Mouse (Mus musculus) midbrain, embryonic 15.5 days (tissue): ENCODE results near the gene Art5. TPM values are rescaled to one million over a fixed set of nuclear protein-coding genes. Genes with fewer than 3 reads are reported as not detected.

Experiments
- ATAC-seq: fragments of 200-750 bp; cut with Nextera tagmentation; replicated peaks from 2 replicates; pipeline ENCODE4 v1.8.0; 2017; ENCODE audit warnings: moderate TSS enrichment
- H3K27ac ChIP-seq: fragments of 300-500 bp; sonication (generic); 2 replicates; pipeline ENCODE4 v1.5.1; 2015; ENCODE audit warnings: mild to moderate bottlenecking, inconsistent platforms
- H3K27me3 ChIP-seq: fragments of 300-500 bp; sonication (generic); replicated peaks from 2 replicates; pipeline ENCODE4 v1.6.1; 2015; ENCODE audit warnings: inconsistent platforms
- H3K36me3 ChIP-seq: fragments of 300-500 bp; sonication (generic); replicated peaks from 2 replicates; pipeline ENCODE4 v1.6.1; 2015; ENCODE audit warnings: inconsistent platforms
- H3K4me1 ChIP-seq: fragments of 300-500 bp; sonication (generic); 2 replicates; pipeline ENCODE4 v1.6.1; 2015; ENCODE audit warnings: inconsistent platforms
- H3K4me2 ChIP-seq: fragments of 300-500 bp; sonication (generic); 2 replicates; pipeline ENCODE4 v1.6.1; 2015; ENCODE audit warnings: inconsistent platforms, mild to moderate bottlenecking, moderate library complexity
- H3K4me3 ChIP-seq: fragments of 300-500 bp; sonication (generic); 2 replicates; pipeline ENCODE4 v1.5.1; 2015; ENCODE audit warnings: mild to moderate bottlenecking, inconsistent platforms
- H3K9ac ChIP-seq: fragments of 300-500 bp; sonication (generic); 2 replicates; pipeline ENCODE4 v1.6.1; 2015; ENCODE audit warnings: mild to moderate bottlenecking, inconsistent platforms
- H3K9me3 ChIP-seq: fragments of 300-500 bp; sonication (generic); 2 replicates; pipeline ENCODE4 v1.6.1; 2016; ENCODE audit warnings: inconsistent platforms
- WGBS: fragments of 180-500 bp; shearing (Covaris S2); methylation state at CpG from one replicate; pipeline ENCODE4 v1.1.7; 2015; ENCODE audit warnings: mixed read lengths; 5-methylcytosine and 5-hydroxymethylcytosine counted together
- polyA plus RNA-seq: library from polyadenylated mRNA; unstranded; fragments of >200 nt; fragmentation: Nextera tagmentation; extraction: Ambion mirVana; gene quantifications from 2 replicates; pipeline ENCODE4 v1.2.1, GENCODE M21; 2015

The Art5 gene
- polyA plus RNA-seq = 0.34 and 0.65 TPM in 2 replicates

DNA sequence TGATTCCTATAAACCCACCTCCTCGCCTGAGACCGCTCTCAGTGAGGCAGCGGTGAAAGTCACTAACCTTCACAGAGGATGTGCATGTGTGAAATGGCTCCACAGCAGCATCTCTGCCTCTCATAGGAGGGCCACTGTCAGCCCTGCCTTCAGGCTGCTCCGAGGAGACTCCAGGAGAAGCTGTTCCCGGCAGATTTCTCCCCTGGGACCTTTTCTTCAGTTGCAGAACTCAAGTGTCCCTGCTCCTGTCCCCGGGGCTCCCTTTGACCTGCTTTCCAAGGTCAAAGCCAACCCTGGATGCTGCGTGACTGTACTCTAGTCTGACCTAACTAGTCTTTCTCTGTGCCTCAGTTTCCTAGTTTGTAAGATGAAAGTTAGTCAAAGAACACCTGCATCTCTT lies at the start of gene Art5:
Gene Art5, minus strand, starts transcription at position 319 of the 400 bp plus-strand sequence.
- Histone ChIP-seq H3K4me2 (no peak within 1 kb of the TSS), H3K4me3 (no peak within 1 kb of the TSS), H3K9ac (no peak within 1 kb of the TSS), H3K9me3 (no peaks in the 10 kb centered on the region), H3K27me3 (no peaks in the 10 kb centered on the region), H3K36me3 (no peaks in the 10 kb centered on the region), H3K4me1 (peaks cover 7% of the 10 kb centered on the region; the same call in 1 of the 2 replicates), H3K27ac (no peak within 1 kb of the TSS)
- WGBS = 81% methylated on average over 7 of the region's 7 CpGs
- no peak for ATAC-seq

DNA sequence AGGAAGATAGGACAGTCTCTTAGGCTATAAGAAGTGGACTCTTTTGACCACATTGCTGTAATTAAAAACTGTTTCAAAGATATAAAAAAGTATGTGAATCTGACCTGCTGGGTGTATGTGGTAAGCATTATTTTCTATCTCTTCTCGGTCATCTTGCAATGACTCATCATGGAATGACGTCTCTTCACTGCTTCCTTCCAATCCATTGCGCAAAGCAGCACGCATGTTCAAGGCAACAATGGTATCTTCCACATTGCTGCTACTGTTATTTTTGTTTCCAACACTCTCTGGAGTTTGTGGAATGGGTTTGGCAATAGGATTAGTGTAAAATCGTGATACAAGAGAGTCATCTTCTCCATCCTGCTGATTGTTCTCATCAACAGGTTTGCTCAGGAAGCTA lies 44.4 kb upstream of the Art5 start:
- H3K4me1 ChIP-seq = no peaks in the 10 kb centered on the region
- H3K36me3 ChIP-seq = peaks cover 29% of the 10 kb centered on the region; the same call in 1 of the 2 replicates
- no peak overlapping the region for H3K9ac ChIP-seq
- H3K27me3 ChIP-seq = no peaks in the 10 kb centered on the region
- ATAC-seq = no peak
- H3K27ac ChIP-seq = no peak overlapping the region
- no peak overlapping the region for H3K4me3 ChIP-seq
- no peaks in the 10 kb centered on the region for H3K9me3 ChIP-seq
- H3K4me2 ChIP-seq = no peak overlapping the region
- 93% methylated on average over 5 of the region's 5 CpGs for WGBS

DNA sequence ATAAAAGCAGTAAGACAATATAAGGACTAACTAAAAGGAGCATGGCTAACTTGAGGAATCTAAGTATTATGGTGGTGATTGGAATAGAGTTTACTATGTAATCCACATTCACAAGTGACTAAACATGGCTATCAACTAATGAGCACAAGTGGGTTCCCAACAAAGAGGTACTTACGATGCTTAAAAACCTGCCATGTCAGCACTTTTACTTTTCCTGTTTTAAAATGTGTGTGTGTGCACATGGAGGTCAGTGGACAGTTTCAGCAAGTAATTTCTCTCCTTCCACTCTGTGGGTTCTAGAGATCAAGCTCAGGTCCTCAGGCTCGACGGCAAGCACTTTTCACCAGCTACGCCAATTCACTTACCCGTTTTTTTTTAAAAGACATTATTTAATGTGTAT lies 28.6 kb upstream of the Art5 start:
- H3K4me2 ChIP-seq = no peak overlapping the region
- H3K36me3 ChIP-seq = peaks cover 44% of the 10 kb centered on the region
- no peaks in the 10 kb centered on the region for H3K9me3 ChIP-seq
- WGBS = 96% methylated on average over 5 of the region's 5 CpGs
- no peaks in the 10 kb centered on the region for H3K4me1 ChIP-seq
- ATAC-seq = no peak
- H3K27ac ChIP-seq = no peak overlapping the region
- H3K27me3 ChIP-seq = no peaks in the 10 kb centered on the region
- H3K4me3 ChIP-seq = no peak overlapping the region
- H3K9ac ChIP-seq = no peak overlapping the region

DNA sequence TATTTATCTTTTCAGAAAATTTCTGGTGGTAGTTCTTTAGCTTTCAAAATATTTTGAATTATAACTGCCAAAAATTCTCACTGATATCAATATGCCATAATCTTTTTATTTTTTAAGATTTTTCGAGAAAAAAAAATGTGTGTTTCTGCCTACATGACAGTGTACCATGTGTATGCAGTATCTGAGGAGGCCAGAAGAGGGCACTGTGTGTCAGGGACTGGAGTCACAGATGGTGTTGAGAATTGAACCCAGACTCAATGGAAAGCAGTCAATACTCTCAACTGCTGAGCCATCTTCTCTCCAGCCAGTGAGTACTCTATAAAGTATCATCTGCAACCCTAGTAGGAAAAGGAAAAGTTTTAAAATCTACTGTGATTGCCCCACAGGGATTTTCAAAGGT lies 28.2 kb upstream of the Art5 start:
- WGBS = 96% methylated on average over 1 of the region's 1 CpGs
- H3K4me3 ChIP-seq = no peak overlapping the region
- H3K4me2 ChIP-seq = no peak overlapping the region
- no peak overlapping the region for H3K9ac ChIP-seq
- H3K36me3 ChIP-seq = peaks cover 49% of the 10 kb centered on the region
- no peaks in the 10 kb centered on the region for H3K4me1 ChIP-seq
- H3K9me3 ChIP-seq = no peaks in the 10 kb centered on the region
- H3K27ac ChIP-seq = no peak overlapping the region
- no peak for ATAC-seq
- H3K27me3 ChIP-seq = no peaks in the 10 kb centered on the region

DNA sequence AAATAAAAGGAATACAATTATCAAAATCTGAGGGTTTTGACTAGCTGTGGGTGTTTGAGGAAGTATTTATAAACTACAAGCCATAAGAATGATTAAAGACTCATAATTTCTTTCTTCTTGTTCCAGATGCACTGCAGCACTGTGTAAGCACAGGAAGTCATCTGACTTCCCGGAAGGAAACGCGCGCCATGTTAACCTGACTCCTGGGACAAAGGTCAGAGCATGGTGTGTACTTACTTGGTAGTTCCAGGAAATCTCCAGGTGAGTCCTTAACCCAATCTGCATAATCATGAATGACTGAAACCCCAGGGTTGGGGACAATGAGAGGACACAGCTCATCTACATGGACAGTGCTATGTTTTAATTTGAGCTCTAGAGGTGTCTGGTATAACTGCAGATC lies 23.1 kb upstream of the Art5 start:
- no peaks in the 10 kb centered on the region for H3K27me3 ChIP-seq
- no peak overlapping the region for H3K4me2 ChIP-seq
- no peaks in the 10 kb centered on the region for H3K9me3 ChIP-seq
- no peak overlapping the region for H3K27ac ChIP-seq
- 98% methylated on average over 4 of the region's 4 CpGs for WGBS
- no peak overlapping the region for H3K9ac ChIP-seq
- H3K4me3 ChIP-seq = no peak overlapping the region
- H3K36me3 ChIP-seq = peaks cover 54% of the 10 kb centered on the region
- H3K4me1 ChIP-seq = no peaks in the 10 kb centered on the region
- no peak for ATAC-seq

DNA sequence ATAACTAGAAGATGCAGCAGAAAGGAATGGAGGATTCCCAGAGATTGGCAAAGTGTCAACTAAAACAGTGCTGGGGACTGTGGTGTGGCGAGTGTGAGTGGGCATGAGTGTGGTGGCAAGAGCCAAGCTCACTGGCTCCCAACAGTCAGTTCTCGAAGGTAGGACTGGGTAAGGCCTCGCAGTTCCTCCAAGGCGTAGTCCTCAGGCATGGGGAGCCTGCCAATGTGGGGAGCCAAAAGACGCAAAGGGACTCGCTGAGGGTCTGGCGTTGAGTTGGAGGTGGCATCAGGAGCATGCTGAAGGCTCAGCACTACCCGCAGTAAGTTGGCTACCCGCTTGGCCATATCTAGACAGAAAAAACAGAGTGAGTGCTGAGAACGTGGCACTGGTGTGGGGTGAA lies 11.0 kb upstream of the Art5 start:
- Histone ChIP-seq H3K9me3 (no peaks in the 10 kb centered on the region), H3K27ac (no peak overlapping the region), H3K9ac (no peak overlapping the region), H3K36me3 (peaks cover 61% of the 10 kb centered on the region), H3K27me3 (no peaks in the 10 kb centered on the region), H3K4me1 (no peaks in the 10 kb centered on the region), H3K4me2 (no peak overlapping the region), H3K4me3 (no peak overlapping the region)
- no peak for ATAC-seq
- WGBS = 98% methylated on average over 10 of the region's 10 CpGs

DNA sequence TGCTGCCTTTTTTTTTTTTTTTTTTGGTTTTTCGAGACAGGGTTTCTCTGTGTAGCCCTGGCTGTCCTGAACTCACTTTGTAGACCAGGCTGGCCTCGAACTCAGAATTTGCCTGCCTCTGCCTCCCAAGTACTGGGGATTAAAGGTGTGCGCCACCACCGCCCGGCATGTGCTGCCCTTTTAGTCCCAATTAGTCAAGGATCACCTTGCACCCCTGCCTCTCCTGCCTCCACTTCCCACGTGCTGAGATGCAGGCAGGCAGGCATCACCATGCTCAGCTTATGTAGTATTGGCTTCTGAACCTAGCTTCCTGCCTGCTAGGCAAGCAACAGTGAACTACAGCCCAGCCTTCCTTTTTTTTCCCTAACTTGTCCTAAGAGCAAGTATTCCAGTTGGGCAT lies 8.1 kb upstream of the Art5 start:
- H3K4me3 ChIP-seq = no peak overlapping the region
- no peaks in the 10 kb centered on the region for H3K4me1 ChIP-seq
- H3K36me3 ChIP-seq = peaks cover 39% of the 10 kb centered on the region
- H3K4me2 ChIP-seq = no peak overlapping the region
- 73% methylated on average over 6 of the region's 6 CpGs for WGBS
- no peaks in the 10 kb centered on the region for H3K9me3 ChIP-seq
- H3K27ac ChIP-seq = no peak overlapping the region
- no peak overlapping the region for H3K9ac ChIP-seq
- H3K27me3 ChIP-seq = no peaks in the 10 kb centered on the region
- ATAC-seq = no peak

DNA sequence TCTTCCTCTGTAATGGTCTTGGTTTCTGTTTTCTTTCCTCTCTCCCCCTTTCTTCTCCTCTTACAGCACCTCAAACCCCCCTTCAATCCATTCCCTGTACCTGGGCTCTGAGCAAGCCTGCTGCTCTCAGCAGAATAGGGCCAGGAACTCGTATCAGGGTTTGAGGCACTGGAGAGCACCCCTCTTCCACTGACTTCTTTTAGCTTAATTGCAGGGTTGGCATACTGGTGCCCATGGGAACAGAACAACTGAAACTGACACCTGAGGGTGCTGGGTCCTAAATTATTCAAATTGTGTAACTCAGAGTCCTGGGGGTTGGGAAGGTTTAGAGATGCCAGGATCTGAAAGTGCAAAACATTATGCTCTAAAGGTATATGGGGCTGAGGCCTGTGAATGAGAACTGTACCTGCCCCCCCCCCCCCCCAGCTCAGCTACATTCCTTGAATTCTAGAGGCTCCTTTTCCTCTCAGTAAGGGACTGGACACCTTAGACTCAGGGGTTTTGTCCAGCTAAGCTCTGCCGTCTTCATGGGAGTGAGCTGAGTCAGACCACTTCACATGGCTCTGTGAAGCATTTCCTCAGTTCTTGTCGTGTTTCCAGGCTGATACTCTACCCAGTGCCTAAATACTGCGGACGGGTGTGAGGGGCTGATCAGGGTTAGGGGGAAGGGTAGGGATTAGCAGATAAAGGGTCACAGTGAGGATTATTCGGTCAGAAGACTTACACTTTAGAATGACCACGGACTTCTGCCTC lies 7.5 kb upstream of the Art5 start, which contains the start of gene Chrna10:
Gene Chrna10, minus strand, starts transcription at position 250 of the 753 bp plus-strand sequence.
- H3K4me1 ChIP-seq = no peaks in the 10 kb centered on the region
- H3K4me3 ChIP-seq = no peak within 1 kb of the TSS
- 43% methylated on average over 7 of the region's 7 CpGs for WGBS
- H3K9me3 ChIP-seq = no peaks in the 10 kb centered on the region
- no peaks in the 10 kb centered on the region for H3K27me3 ChIP-seq
- H3K27ac ChIP-seq = no peak within 1 kb of the TSS
- peaks cover 33% of the 10 kb centered on the region for H3K36me3 ChIP-seq
- ATAC-seq = peak; percentile 62; the same call in 1 of the 2 replicates
- no peak within 1 kb of the TSS for H3K4me2 ChIP-seq
- H3K9ac ChIP-seq = no peak within 1 kb of the TSS

DNA sequence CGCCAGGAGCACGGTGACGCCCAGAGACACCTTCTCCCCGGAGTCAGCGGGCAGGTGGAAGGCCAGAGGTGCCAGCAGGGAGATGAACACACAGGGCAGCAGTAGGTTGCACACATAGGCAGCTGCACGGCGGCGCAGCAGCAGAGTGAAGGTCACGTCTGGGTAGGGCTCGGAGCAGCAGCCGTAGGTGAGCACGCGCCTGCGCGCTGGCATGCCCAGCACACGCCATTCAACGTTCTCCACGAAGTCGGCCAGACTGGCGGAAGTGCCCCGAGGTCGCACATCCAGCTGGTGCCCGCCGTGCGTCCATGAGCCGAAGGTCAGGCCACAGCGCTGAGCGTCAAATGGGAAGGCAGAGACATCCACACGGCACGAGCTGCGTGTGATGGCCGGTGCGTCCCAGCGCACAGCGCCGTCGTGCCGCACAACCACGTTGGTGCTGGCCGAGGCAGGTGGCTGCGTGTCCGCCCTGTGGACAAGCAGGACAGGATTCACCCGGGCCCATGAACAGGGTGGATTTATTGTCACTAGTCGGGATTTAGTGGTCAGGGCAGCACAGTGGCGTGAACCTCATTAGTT lies 4.0 kb upstream of the Art5 start:
- no peak overlapping the region for H3K27ac ChIP-seq
- no peak overlapping the region for H3K9ac ChIP-seq
- no peak overlapping the region for H3K4me2 ChIP-seq
- ATAC-seq = no peak
- 86% methylated on average over 45 of the region's 45 CpGs for WGBS
- no peaks in the 10 kb centered on the region for H3K4me1 ChIP-seq
- H3K9me3 ChIP-seq = no peaks in the 10 kb centered on the region
- H3K27me3 ChIP-seq = no peaks in the 10 kb centered on the region
- H3K36me3 ChIP-seq = peaks cover 1% of the 10 kb centered on the region; the same call in 1 of the 2 replicates
- no peak overlapping the region for H3K4me3 ChIP-seq

DNA sequence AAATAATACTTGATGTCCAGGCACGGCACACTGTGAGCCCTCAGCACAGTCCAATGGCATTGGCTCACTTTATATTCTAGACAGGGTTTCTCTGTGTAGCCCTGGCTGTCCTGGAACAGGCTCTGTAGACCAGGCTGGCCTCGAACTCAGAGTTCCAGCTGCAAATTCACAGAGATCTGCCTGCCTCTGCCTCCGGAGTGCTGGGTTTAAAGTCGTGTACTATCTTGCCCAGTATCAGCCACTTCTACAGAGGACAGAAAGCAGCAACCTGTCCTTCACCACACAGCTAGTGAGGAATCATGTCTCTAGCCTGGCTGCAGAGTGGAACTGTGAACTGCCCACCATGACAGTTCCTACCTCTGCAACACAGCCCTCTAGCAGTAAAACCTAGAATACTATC lies 457 bp upstream of the Art5 start:
- Histone ChIP-seq H3K9ac (no peak overlapping the region), H3K4me1 (peaks cover 7% of the 10 kb centered on the region; the same call in 1 of the 2 replicates), H3K27ac (no peak overlapping the region), H3K27me3 (no peaks in the 10 kb centered on the region), H3K36me3 (no peaks in the 10 kb centered on the region), H3K9me3 (no peaks in the 10 kb centered on the region), H3K4me2 (no peak overlapping the region), H3K4me3 (no peak overlapping the region)
- no peak for ATAC-seq
- WGBS = 91% methylated on average over 4 of the region's 4 CpGs

DNA sequence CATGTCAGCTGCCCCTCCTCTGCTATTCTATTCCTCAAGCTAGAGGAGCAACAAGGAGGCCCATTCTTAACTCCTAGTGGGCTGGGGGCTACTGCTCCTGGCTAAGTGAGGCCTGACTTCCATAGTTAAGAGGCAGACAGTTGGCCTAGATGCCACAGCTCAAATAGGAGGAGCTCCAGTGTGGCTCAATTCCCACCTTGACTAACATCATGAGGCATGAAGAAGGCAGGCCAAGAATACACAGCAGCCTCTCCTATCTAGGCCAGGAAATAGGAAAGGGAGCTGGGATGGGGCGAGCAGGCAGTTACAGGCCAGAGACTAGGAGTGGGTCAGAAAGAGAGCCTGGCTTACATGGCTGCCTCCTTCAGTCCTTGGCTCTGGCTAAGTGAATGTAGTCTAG lies 1.1 kb downstream of the Art5 start:
- 0 out of 2 replicates have a peak, but pooled peaks have one; percentile 19 for ATAC-seq
- H3K4me1 ChIP-seq = peaks cover 7% of the 10 kb centered on the region; the same call in 1 of the 2 replicates
- no peak overlapping the region for H3K4me2 ChIP-seq

DNA sequence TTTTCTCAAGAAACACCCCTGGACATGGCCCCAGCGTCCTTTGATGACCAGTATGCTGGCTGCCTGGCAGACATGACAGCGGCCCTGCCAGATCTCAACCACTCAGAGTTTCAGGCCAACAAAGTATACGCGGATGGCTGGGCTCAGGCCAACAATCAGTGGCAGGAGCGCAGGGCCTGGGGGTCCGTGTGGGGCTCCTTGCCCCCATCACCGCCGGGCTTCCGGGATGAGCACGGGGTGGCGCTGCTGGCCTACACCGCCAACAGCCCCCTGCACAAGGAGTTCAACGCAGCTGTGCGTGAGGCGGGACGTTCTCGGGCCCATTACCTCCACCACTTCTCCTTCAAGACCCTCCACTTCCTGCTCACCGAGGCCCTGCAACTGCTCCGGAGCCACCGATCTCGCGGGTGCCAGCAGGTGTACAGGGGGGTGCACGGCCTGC lies 2.6 kb downstream of the Art5 start:
- peak; percentile 51 for ATAC-seq
- peak overlapping the region; percentile 24 for H3K4me3 ChIP-seq
- WGBS = 22% methylated on average over 23 of the region's 23 CpGs
- H3K4me1 ChIP-seq = peaks cover 7% of the 10 kb centered on the region; the same call in 1 of the 2 replicates
- H3K9ac ChIP-seq = peak overlapping the region; percentile 24; the same call in 1 of the 2 replicates
- no peaks in the 10 kb centered on the region for H3K27me3 ChIP-seq
- H3K9me3 ChIP-seq = no peaks in the 10 kb centered on the region
- H3K4me2 ChIP-seq = peak overlapping the region; percentile 46
- no peaks in the 10 kb centered on the region for H3K36me3 ChIP-seq
- H3K27ac ChIP-seq = no peak overlapping the region

More for the DNA sequence above, 1.1 kb downstream of the Art5 start:
- H3K9me3 ChIP-seq = no peaks in the 10 kb centered on the region
- H3K27ac ChIP-seq = no peak overlapping the region
- WGBS = 91% methylated on average over 1 of the region's 1 CpGs
- no peaks in the 10 kb centered on the region for H3K27me3 ChIP-seq
- H3K4me3 ChIP-seq = no peak overlapping the region
- no peaks in the 10 kb centered on the region for H3K36me3 ChIP-seq
- H3K9ac ChIP-seq = no peak overlapping the region
